26 mouse cellular contexts compared by ENCODE assay signal in genomic region chr4:76766918-76767317, GRCm38 (mm10).
DNase-seq lines count a peak whose midpoint lies in the region; ATAC-seq and TF ChIP-seq lines count a peak whose summit lies in the region.
"Had no signal": no experiment of that assay in that cellular context is flagged by ENCODE, and none has a peak within 500 bp of the region (broad histone marks: within the 10 kb centered on the region; RNA-seq: fewer than 3 reads in every experiment).

No protein-coding gene starts in this region.

- no peaks in the 10 kb centered on the region for H3K4me1 ChIP-seq in hindbrain, embryonic 10.5 days (replicated peaks)
- no peaks in the 10 kb centered on the region for H3K4me1 ChIP-seq in hindbrain, embryonic 11.5 days (replicated peaks; ENCODE audit: control insufficient read depth, insufficient read depth, low read length)
- no peaks in the 10 kb centered on the region for H3K4me1 ChIP-seq in embryonic facial prominence, embryonic 12.5 days
- no peaks in the 10 kb centered on the region for H3K4me1 ChIP-seq in kidney, adult 2 months (ENCODE audit: control insufficient read depth, insufficient read depth, low read length)
- H3K4me1 ChIP-seq: hindbrain, embryonic 12.5 days; liver, embryonic 15.5 days; neural tube, embryonic 13.5 days; stomach, embryonic 15.5 days had no signal

- no peak for TF ChIP-seq POLR2A in myocyte (IDR thresholded peaks at IDR 0.05; ENCODE audit: insufficient read length, low read depth)
- no peak for TF ChIP-seq POLR2A in kidney, adult 2 months (IDR thresholded peaks at IDR 0.05; ENCODE audit: low read depth, low read length)

- no peak overlapping the region for H3K4me2 ChIP-seq in hindbrain, embryonic 11.5 days (replicated peaks; ENCODE audit: low read depth, low read length)
- H3K4me2 ChIP-seq in embryonic facial prominence, embryonic 12.5 days (replicated peaks), result no peak overlapping the region
- H3K4me2 ChIP-seq in myocyte (ENCODE audit: low read depth), result peak overlapping the region; percentile 60
- H3K4me2 ChIP-seq: hindbrain, embryonic 12.5 days; liver, embryonic 15.5 days; lung, embryonic 14.5 days; neural tube, embryonic 13.5 days; stomach, embryonic 15.5 days had no signal

- no peaks in the 10 kb centered on the region for H3K27me3 ChIP-seq in hindbrain, embryonic 10.5 days (ENCODE audit: insufficient read depth, poor library complexity, severe bottlenecking)
- H3K27me3 ChIP-seq in hindbrain, embryonic 11.5 days (ENCODE audit: control insufficient read depth, insufficient read depth, low read length), result no peaks in the 10 kb centered on the region
- H3K27me3 ChIP-seq in embryonic facial prominence, embryonic 12.5 days, result no peaks in the 10 kb centered on the region
- no peaks in the 10 kb centered on the region for H3K27me3 ChIP-seq in myocyte (ENCODE audit: control insufficient read depth, insufficient read depth, insufficient read length)
- H3K27me3 ChIP-seq in kidney, adult 2 months (replicated peaks; ENCODE audit: control insufficient read depth, insufficient read depth, low read length), result no peaks in the 10 kb centered on the region
- H3K27me3 ChIP-seq: hindbrain, embryonic 12.5 days; liver, embryonic 15.5 days; neural tube, embryonic 13.5 days; Patski; stomach, embryonic 15.5 days had no signal

- no peaks in the 10 kb centered on the region for H3K9me3 ChIP-seq in hindbrain, embryonic 10.5 days
- no peaks in the 10 kb centered on the region for H3K9me3 ChIP-seq in hindbrain, embryonic 11.5 days (ENCODE audit: control insufficient read depth, low read length)
- no peaks in the 10 kb centered on the region for H3K9me3 ChIP-seq in embryonic facial prominence, embryonic 12.5 days
- H3K9me3 ChIP-seq: hindbrain, embryonic 12.5 days; liver, embryonic 15.5 days; neural tube, embryonic 13.5 days; stomach, embryonic 15.5 days had no signal

- peak; percentile 2 for DNase-seq in hindbrain, embryonic 10.5 days (ENCODE audit: low spot score)
- no peak for DNase-seq in hindbrain, embryonic 11.5 days (ENCODE audit: low spot score)
- peak; percentile 28 for DNase-seq in forelimb bud, embryonic 11.5 days (ENCODE audit: low read depth, low spot score)
- no peak for DNase-seq in kidney, adult 2 months
- no peak for DNase-seq in frontal cortex, adult 2 months (ENCODE audit: extremely low spot score in 1 of 2, low spot score in 1 of 2)
- no peak for DNase-seq in cerebellum, adult 8-10 months
- DNase-seq: adrenal gland, postnatal 14 days; cerebellum, adult 11 months; cerebellum, postnatal 10 days; heart, postnatal 14 days; kidney, postnatal 14 days; lung, embryonic 14.5 days; lung, postnatal 14 days; retina, postnatal 1 day; right cerebral cortex, postnatal 14 days; thymus, postnatal 25 days had no signal

- no peak overlapping the region for H3K27ac ChIP-seq in hindbrain, embryonic 10.5 days
- H3K27ac ChIP-seq in hindbrain, embryonic 11.5 days (ENCODE audit: low read depth, low read length), result no peak overlapping the region
- no peak overlapping the region for H3K27ac ChIP-seq in embryonic facial prominence, embryonic 12.5 days
- H3K27ac ChIP-seq in kidney, adult 2 months (ENCODE audit: insufficient read depth, low read depth, low read length), result no peak overlapping the region
- H3K27ac ChIP-seq: hindbrain, embryonic 12.5 days; liver, embryonic 15.5 days; neural tube, embryonic 13.5 days; stomach, embryonic 15.5 days had no signal

- WGBS in hindbrain, embryonic 10.5 days, result 86% methylated on average over 3 of the region's 3 CpGs
- 80% methylated on average over 3 of the region's 3 CpGs for WGBS in hindbrain, embryonic 11.5 days
- WGBS in embryonic facial prominence, embryonic 12.5 days, result 21% methylated on average over 3 of the region's 3 CpGs
- 62% methylated on average over 3 of the region's 3 CpGs for WGBS in kidney, adult 2 months

- H3K36me3 ChIP-seq in hindbrain, embryonic 10.5 days, result no peaks in the 10 kb centered on the region
- H3K36me3 ChIP-seq in hindbrain, embryonic 11.5 days (ENCODE audit: control insufficient read depth, insufficient read depth, low read length), result no peaks in the 10 kb centered on the region
- H3K36me3 ChIP-seq in embryonic facial prominence, embryonic 12.5 days, result no peaks in the 10 kb centered on the region
- no peaks in the 10 kb centered on the region for H3K36me3 ChIP-seq in myocyte (ENCODE audit: control insufficient read depth, insufficient read depth)
- no peaks in the 10 kb centered on the region for H3K36me3 ChIP-seq in kidney, adult 2 months (ENCODE audit: control insufficient read depth, insufficient read depth, low read length)
- H3K36me3 ChIP-seq: hindbrain, embryonic 12.5 days; liver, embryonic 15.5 days; neural tube, embryonic 13.5 days; stomach, embryonic 15.5 days had no signal

- H3ac ChIP-seq in myocyte (ENCODE audit: control insufficient read depth, insufficient read length), result no peak overlapping the region

- no peak for ATAC-seq in hindbrain, embryonic 11.5 days (ENCODE audit: low FRiP score)
- peak; percentile 87 for ATAC-seq in embryonic facial prominence, embryonic 12.5 days (ENCODE audit: insufficient number of reproducible peaks, insufficient read depth, low FRiP score, low TSS enrichment)
- ATAC-seq: forebrain, embryonic 14.5 days; intestine, postnatal 0 days; midbrain, embryonic 16.5 days; Patski had no signal

- no peak overlapping the region for H3K9ac ChIP-seq in hindbrain, embryonic 11.5 days (ENCODE audit: low read depth, low read length)
- no peak overlapping the region for H3K9ac ChIP-seq in embryonic facial prominence, embryonic 12.5 days
- H3K9ac ChIP-seq: hindbrain, embryonic 12.5 days; liver, embryonic 15.5 days; lung, embryonic 14.5 days; neural tube, embryonic 13.5 days; stomach, embryonic 15.5 days had no signal

- H3K79me2 ChIP-seq in myocyte (ENCODE audit: control insufficient read depth, insufficient read depth), result peaks cover 5% of the 10 kb centered on the region

- TF ChIP-seq CTCF in kidney, adult 2 months (conservative IDR thresholded peaks at IDR 0.05; ENCODE audit: insufficient read depth, insufficient read length, low read depth, low read length), result no peak

- no peak overlapping the region for H3K4me3 ChIP-seq in hindbrain, embryonic 10.5 days
- no peak overlapping the region for H3K4me3 ChIP-seq in hindbrain, embryonic 11.5 days (ENCODE audit: low read depth, low read length)
- H3K4me3 ChIP-seq in embryonic facial prominence, embryonic 12.5 days, result no peak overlapping the region
- H3K4me3 ChIP-seq in myocyte, result no peak overlapping the region
- no peak overlapping the region for H3K4me3 ChIP-seq in kidney, adult 2 months (ENCODE audit: insufficient read depth, low read depth, low read length)
- H3K4me3 ChIP-seq: hindbrain, embryonic 12.5 days; liver, embryonic 15.5 days; neural tube, embryonic 13.5 days; stomach, embryonic 15.5 days had no signal

TF ChIP-seq in myocyte, 11 proteins besides CTCF, POLR2A, EP300 and RAD21:
- peak in 1 of 3 experiments; percentile 20 for TF ChIP-seq MYOD1 (IDR thresholded peaks at IDR 0.05; ENCODE audit: control insufficient read depth in 1 of 3, insufficient read length in 2 of 3, low read depth in 2 of 3)
- no peak for TF ChIP-seq TCF3 (IDR thresholded peaks at IDR 0.05; ENCODE audit: insufficient read length, low read depth)

Comparison
In these comparisons a context has a peak if more than half of its experiments do, and no peak if none do; other contexts are left out.
1. DNase-seq: peak in hindbrain, embryonic 10.5 days (single experiment) and forelimb bud, embryonic 11.5 days (single experiment); none in hindbrain, embryonic 11.5 days (single experiment), kidney, adult 2 months (single experiment), frontal cortex, adult 2 months (0 of 2) and cerebellum, adult 8-10 months (single experiment).